Mouse (Mus musculus): ENCODE data around the gene BC049762.

The BC049762 gene

DNA sequence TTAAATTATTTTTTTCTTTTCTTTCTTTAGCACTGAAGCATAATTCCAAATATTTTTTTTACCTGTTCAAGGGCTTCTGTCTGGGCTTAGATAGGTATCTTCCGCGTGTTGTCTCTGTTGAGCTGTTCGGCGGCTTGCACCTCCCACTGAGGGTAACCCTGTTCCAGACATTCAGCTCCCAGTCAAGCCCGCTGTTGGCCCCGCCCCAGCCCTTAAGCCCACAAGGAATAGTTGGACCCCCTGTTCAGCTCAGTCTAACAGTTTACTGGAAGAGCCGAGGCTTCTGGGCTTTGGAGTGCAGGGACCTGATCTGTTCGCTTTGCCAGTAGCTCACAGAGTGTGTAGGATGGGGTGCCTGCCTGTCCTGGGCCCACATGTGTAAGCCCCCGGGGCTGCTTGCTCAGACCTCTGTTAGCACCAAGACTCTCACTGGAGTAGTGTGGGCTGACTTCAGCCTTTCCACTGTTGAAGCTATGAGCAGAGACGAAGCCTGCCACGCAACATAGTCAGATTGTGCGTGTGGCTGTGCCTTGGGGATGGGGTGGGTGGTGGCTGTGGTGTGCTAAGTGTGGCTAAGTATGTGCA, 43.4 kb downstream of the BC049762 start:
- 87% methylated on average over 12 of the region's 12 CpGs for WGBS

DNA sequence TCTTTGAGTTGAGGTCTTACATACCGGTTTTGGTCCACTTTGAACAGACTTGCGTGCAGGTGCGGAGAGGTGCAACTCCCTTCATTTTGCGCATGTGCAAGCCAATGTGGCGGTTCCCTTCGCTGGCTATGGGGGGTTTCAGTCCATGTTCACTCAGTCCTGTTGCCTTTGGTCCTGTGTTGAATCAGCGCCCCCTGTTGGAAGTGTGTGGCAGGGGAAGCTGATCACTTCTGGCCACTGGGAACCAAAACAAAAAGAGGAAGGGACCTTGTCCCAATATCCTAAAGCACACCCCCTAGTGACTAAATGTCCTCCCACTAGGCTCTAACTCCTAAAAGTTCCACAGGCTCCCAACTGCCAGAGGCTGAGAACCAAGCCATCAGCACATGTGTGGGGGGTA, 48.8 kb downstream of the BC049762 start:
- 87% methylated on average over 7 of the region's 7 CpGs for WGBS

DNA sequence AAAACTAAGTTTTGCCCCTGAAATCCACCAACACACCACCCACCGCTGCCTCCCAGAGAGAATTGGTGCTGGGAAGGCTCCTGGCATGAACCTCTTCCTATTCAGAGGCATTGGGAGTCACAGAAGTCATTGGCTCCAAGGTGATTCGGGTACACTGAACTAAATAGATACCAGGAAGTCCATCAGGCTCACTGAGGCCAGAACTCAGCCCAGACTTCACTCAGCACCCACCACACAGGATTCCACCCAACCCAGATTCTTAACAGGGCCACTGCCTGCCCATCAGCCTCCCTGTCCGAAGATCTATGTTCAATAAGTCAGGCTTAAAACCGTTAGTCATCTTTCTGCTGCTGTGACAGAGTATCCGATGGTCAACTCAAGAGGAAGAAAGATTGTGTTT, 51.4 kb downstream of the BC049762 start:
- 91% methylated on average over 5 of the region's 5 CpGs for WGBS

DNA sequence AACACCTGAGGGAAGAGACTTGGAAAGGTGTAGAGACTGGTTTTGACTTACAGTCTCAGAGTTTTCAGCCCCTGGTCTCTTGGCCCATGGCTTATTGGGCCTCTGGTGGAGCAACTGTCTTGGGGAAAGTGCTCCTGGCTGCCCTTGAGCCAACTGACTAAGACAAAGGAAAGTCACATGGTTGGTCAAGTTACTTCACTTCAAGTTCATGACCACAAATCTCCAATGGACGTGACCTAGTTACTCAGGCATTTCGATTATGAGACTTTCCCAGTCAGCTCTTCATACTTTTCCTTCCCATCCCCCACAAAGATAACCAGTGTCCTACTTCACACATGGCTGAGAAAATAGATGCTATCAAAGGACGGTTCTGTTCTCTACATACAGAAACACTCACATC, 55.1 kb downstream of the BC049762 start:
- WGBS: 81% methylated on average over 3 of the region's 3 CpGs
